Mouse (Mus musculus): ENCODE data around the gene Pramef25. TPM values are rescaled to one million over a fixed set of nuclear protein-coding genes. Genes with fewer than 3 reads are reported as not detected.
"Not testable (repeated sequence)": the region's sequence is repeated elsewhere in the genome, so short reads cannot be mapped to it uniquely, and the experiment has no call there.

Gene Pramef25
- polyA plus RNA-seq (2014; fragmentation: Nextera tagmentation; extraction: Ambion mirVana): not detected in 2 replicates

DNA sequence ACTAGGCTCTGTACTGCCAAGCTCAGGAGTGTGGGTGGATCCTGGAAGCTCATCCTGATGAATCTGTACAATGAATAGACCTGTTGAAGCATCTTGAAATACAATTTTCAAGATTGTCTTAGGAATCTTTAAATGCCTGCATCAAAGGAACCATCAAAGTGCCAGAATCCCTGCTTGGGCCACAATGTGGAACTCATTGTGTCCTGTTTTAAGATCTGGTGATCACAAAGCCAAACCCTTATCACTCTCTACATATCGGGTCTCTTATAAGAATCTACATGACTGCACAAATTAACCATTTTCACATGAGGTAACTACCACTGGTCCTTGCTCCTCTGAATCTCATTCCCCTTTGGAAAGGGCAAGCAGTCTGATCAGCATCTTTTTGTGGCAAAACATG lies at the start of gene Pramef25:
TSS of gene Pramef25 (minus strand) at position 101 of the 400 bp plus-strand sequence.
- 81% methylated on average over 1 of the region's 1 CpGs for WGBS (ENCODE audit: insufficient replicate concordance)
- not testable (repeated sequence) for H3K9me3 ChIP-seq (replicated peaks; ENCODE audit: control insufficient read depth, low read length); H3K36me3 ChIP-seq (ENCODE audit: control insufficient read depth, insufficient read depth, low read length); ATAC-seq (replicated peaks; ENCODE audit: insufficient number of reproducible peaks, low FRiP score, low TSS enrichment); H3K9ac ChIP-seq (ENCODE audit: low read depth, low read length); H3K27ac ChIP-seq (ENCODE audit: low read depth, low read length); H3K4me1 ChIP-seq (ENCODE audit: control insufficient read depth, insufficient read depth, low read length); H3K4me2 ChIP-seq; H3K4me3 ChIP-seq (ENCODE audit: low read depth, low read length); H3K27me3 ChIP-seq (ENCODE audit: control insufficient read depth, insufficient read depth, low read length)

DNA sequence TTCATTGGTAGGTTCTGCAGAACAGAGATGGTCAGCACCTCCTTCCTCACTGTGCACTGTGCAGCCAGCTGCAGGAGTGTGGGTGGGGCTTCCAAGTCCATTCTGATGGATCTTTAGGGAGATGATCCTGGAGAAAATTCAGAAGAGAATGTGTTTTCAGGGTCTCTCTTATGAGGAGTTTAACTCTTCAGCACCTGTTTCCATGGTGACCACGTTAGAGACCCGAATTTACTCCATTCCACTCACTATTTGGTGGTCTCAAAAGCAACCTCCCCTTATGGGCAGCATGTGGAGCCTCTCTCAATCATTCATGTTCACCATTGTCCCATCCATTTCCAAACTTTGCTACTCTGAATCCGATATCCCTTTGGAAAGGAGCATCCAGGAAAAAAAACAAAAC lies 43.5 kb upstream of the Pramef25 start, which contains the start of gene Pramef17:
TSS of gene Pramef17 (minus strand) at position 101 of the 400 bp plus-strand sequence.
- not testable (repeated sequence) for H3K9ac ChIP-seq (ENCODE audit: low read depth, low read length); H3K27me3 ChIP-seq (ENCODE audit: control insufficient read depth, insufficient read depth, low read length); H3K27ac ChIP-seq (ENCODE audit: low read depth, low read length); ATAC-seq (replicated peaks; ENCODE audit: insufficient number of reproducible peaks, low FRiP score, low TSS enrichment); H3K4me2 ChIP-seq; H3K9me3 ChIP-seq (replicated peaks; ENCODE audit: control insufficient read depth, low read length); H3K4me3 ChIP-seq (ENCODE audit: low read depth, low read length); H3K36me3 ChIP-seq (ENCODE audit: control insufficient read depth, insufficient read depth, low read length); H3K4me1 ChIP-seq (ENCODE audit: control insufficient read depth, insufficient read depth, low read length)
- WGBS (ENCODE audit: insufficient replicate concordance): 55% methylated on average over 3 of the region's 3 CpGs

DNA sequence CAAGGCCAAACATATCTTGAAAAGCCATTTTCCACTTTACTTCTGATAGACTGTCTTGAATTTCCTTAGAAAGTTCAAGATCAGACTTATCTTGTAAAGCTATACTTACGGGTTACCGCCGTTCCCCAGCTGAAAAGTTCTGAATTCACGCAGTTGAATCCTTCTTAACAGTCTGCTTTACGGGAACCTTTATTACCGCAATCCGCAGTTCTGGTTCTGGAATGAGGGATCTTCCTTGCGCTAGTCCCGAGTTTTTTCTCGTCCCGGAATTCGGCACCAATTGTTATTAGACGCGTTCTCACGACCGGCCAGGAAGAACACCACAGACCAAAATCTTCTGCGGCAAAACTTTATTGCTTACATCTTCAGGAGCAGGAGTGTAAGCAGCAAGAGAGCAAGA lies 37.3 kb upstream of the Pramef25 start:
- not testable (repeated sequence) for H3K4me3 ChIP-seq (ENCODE audit: low read depth, low read length); H3K4me2 ChIP-seq; H3K27me3 ChIP-seq (ENCODE audit: control insufficient read depth, insufficient read depth, low read length); H3K9me3 ChIP-seq (replicated peaks; ENCODE audit: control insufficient read depth, low read length); H3K4me1 ChIP-seq (ENCODE audit: control insufficient read depth, insufficient read depth, low read length); H3K27ac ChIP-seq (ENCODE audit: low read depth, low read length); H3K9ac ChIP-seq (ENCODE audit: low read depth, low read length); ATAC-seq (replicated peaks; ENCODE audit: insufficient number of reproducible peaks, low FRiP score, low TSS enrichment); H3K36me3 ChIP-seq (ENCODE audit: control insufficient read depth, insufficient read depth, low read length)
- WGBS (ENCODE audit: insufficient replicate concordance): 91% methylated on average over 11 of the region's 17 CpGs

DNA sequence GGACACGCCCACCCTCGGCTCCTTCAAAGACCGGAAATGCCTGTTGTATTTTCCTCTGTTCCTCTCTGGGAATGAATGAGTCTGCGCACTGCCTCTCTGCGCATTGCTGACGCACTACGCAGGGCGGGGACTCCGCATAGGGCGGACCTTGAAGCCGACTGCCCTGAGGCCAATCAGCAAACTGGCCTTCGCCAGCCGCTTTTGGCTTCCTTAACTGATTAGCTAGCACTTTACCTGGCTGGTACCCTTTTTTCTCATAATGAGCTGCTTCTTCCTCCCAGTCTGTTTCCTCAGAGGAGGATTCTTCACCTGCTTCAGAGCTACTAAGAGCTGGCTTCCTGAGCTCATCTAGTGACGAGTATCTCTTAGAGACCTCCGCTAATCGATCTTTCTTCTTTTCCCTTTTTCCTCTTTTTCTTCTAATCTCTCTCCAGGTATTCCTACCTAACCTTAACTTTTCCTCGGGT lies 36.7 kb upstream of the Pramef25 start:
- H3K4me2 ChIP-seq; H3K9ac ChIP-seq (ENCODE audit: low read depth, low read length); H3K27ac ChIP-seq (ENCODE audit: low read depth, low read length); H3K27me3 ChIP-seq (ENCODE audit: control insufficient read depth, insufficient read depth, low read length); H3K4me1 ChIP-seq (ENCODE audit: control insufficient read depth, insufficient read depth, low read length); ATAC-seq (replicated peaks; ENCODE audit: insufficient number of reproducible peaks, low FRiP score, low TSS enrichment); H3K36me3 ChIP-seq (ENCODE audit: control insufficient read depth, insufficient read depth, low read length); H3K9me3 ChIP-seq (replicated peaks; ENCODE audit: control insufficient read depth, low read length); H3K4me3 ChIP-seq (ENCODE audit: low read depth, low read length): not testable (repeated sequence)
- 93% methylated on average over 8 of the region's 17 CpGs for WGBS (ENCODE audit: insufficient replicate concordance)

DNA sequence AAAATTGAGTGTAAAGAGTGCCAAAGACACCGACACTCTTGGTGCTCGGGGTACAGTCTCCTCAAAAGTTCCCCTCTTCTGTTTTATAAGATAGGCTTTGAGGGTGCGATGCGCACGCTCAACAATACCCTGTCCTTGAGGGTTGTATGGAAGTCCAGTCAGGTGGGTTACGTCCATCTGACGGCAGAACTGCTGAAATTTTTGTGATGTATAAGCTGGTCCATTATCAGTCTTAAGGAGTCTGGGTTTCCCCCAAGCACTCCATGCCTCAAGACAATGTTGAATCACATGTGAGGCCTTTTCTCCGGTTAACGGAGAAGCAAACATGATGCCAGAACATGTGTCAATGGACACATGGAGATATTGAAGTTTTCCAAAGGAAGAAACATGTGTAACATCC lies 34.9 kb upstream of the Pramef25 start:
- WGBS (ENCODE audit: insufficient replicate concordance): 79% methylated on average over 2 of the region's 9 CpGs
- not testable (repeated sequence) for ATAC-seq (replicated peaks; ENCODE audit: insufficient number of reproducible peaks, low FRiP score, low TSS enrichment)

DNA sequence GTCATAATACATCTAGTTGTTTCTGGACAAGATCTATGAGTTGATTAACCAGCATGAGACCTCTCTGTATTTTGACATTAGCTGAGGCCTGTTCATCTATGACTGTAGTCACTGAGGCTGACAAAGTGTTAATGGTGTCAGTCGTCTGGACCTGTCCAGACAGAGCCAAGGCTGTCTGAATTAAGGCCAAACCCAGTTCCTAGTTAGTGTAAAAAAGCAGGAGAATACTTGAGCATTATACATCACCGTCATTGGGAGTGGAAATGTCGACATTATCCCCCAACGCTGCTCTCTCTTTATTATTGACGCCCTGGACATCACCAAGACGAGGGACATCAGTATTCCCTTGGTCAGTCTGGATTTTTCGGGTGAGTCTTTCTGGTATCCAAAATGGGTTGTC lies 34.3 kb upstream of the Pramef25 start:
- not testable (repeated sequence) for H3K27me3 ChIP-seq (ENCODE audit: control insufficient read depth, insufficient read depth, low read length); ATAC-seq (replicated peaks; ENCODE audit: insufficient number of reproducible peaks, low FRiP score, low TSS enrichment); H3K4me2 ChIP-seq; H3K4me3 ChIP-seq (ENCODE audit: low read depth, low read length); H3K4me1 ChIP-seq (ENCODE audit: control insufficient read depth, insufficient read depth, low read length); H3K36me3 ChIP-seq (ENCODE audit: control insufficient read depth, insufficient read depth, low read length); H3K9ac ChIP-seq (ENCODE audit: low read depth, low read length); H3K9me3 ChIP-seq (replicated peaks; ENCODE audit: control insufficient read depth, low read length); H3K27ac ChIP-seq (ENCODE audit: low read depth, low read length)
- no CpG with 5 or more reads among the region's 7 CpGs for WGBS (ENCODE audit: insufficient replicate concordance)

More for the DNA sequence above, 34.9 kb upstream of the Pramef25 start:
- not testable (repeated sequence) for H3K36me3 ChIP-seq (ENCODE audit: control insufficient read depth, insufficient read depth, low read length); H3K4me2 ChIP-seq; H3K9me3 ChIP-seq (replicated peaks; ENCODE audit: control insufficient read depth, low read length); H3K9ac ChIP-seq (ENCODE audit: low read depth, low read length); H3K27me3 ChIP-seq (ENCODE audit: control insufficient read depth, insufficient read depth, low read length); H3K4me3 ChIP-seq (ENCODE audit: low read depth, low read length); H3K4me1 ChIP-seq (ENCODE audit: control insufficient read depth, insufficient read depth, low read length); H3K27ac ChIP-seq (ENCODE audit: low read depth, low read length)

DNA sequence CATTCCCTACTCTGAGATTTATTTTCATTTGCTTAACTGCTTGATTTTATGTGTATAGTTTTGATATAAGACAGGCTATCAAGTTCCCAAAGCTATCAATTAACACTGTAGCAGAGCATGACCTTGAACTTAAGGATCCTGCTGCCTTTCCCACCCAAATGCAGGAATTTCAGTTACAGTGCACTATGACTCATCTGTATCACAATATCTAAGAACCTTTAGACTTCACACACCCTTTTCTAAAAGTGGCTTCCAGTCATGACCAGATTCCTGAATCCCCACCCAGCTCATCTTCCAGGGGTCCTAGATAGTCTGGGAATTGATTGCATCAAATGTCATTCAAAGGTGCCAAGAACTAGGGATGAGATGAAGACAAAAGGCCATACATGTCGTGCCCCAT lies 32.6 kb upstream of the Pramef25 start:
- not testable (repeated sequence) for H3K27ac ChIP-seq (ENCODE audit: low read depth, low read length); H3K4me3 ChIP-seq (ENCODE audit: low read depth, low read length); H3K36me3 ChIP-seq (ENCODE audit: control insufficient read depth, insufficient read depth, low read length); H3K27me3 ChIP-seq (ENCODE audit: control insufficient read depth, insufficient read depth, low read length); H3K4me2 ChIP-seq; ATAC-seq (replicated peaks; ENCODE audit: insufficient number of reproducible peaks, low FRiP score, low TSS enrichment); H3K9ac ChIP-seq (ENCODE audit: low read depth, low read length); H3K9me3 ChIP-seq (replicated peaks; ENCODE audit: control insufficient read depth, low read length); H3K4me1 ChIP-seq (ENCODE audit: control insufficient read depth, insufficient read depth, low read length)
- WGBS (ENCODE audit: insufficient replicate concordance): 57% methylated on average over 1 of the region's 1 CpGs

DNA sequence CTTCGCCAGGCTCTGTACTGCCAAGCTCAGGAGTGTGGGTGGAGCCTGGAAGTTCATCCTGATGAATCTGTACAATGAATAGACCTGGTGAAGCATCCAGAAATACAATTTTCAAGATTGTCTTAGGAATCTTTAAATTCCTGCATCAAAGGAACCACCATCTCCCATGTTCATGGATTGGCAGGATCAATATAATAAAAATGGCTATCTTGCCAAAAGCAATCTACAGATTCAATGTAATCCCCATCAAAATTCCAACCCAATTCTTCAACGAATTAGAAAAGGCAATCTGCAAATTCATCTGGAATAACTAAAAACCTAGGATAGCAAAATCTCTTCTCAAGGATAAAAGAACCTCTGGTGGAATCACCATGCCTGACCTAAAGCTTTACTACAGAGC lies 16.0 kb upstream of the Pramef25 start, which contains the start of gene Gm13101:
TSS of gene Gm13101 (minus strand) at position 101 of the 400 bp plus-strand sequence.
- not testable (repeated sequence) for H3K36me3 ChIP-seq (ENCODE audit: control insufficient read depth, insufficient read depth, low read length); H3K27ac ChIP-seq (ENCODE audit: low read depth, low read length); H3K4me2 ChIP-seq; ATAC-seq (replicated peaks; ENCODE audit: insufficient number of reproducible peaks, low FRiP score, low TSS enrichment); H3K9me3 ChIP-seq (replicated peaks; ENCODE audit: control insufficient read depth, low read length); H3K9ac ChIP-seq (ENCODE audit: low read depth, low read length); H3K4me1 ChIP-seq (ENCODE audit: control insufficient read depth, insufficient read depth, low read length); H3K4me3 ChIP-seq (ENCODE audit: low read depth, low read length); H3K27me3 ChIP-seq (ENCODE audit: control insufficient read depth, insufficient read depth, low read length)
- 49% methylated on average over 2 of the region's 2 CpGs for WGBS (ENCODE audit: insufficient replicate concordance)

DNA sequence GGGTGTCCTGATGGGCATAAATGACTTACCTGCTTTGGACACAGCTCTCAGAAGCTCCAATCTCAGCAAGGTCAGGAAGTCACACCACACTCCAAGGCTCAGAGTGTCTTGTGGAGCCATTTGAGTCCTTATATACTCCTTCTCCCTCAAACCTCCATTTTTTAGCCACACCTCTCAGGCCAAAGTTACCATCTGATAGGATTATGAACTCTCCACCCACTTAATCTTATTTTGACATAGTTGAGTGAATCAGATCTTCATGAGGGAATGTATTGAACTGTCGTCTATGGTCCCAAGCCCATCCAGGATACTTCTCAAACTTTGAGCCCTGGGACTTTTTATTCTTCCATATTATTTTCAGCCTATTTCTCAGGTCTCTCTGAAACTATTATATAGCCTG lies 50.5 kb downstream of the Pramef25 start, which contains the start of gene Pramef6:
TSS of gene Pramef6 (minus strand) at position 101 of the 400 bp plus-strand sequence.
- H3K27ac ChIP-seq (ENCODE audit: low read depth, low read length); H3K36me3 ChIP-seq (ENCODE audit: control insufficient read depth, insufficient read depth, low read length); H3K4me2 ChIP-seq; H3K9me3 ChIP-seq (replicated peaks; ENCODE audit: control insufficient read depth, low read length); H3K4me1 ChIP-seq (ENCODE audit: control insufficient read depth, insufficient read depth, low read length); H3K9ac ChIP-seq (ENCODE audit: low read depth, low read length); H3K4me3 ChIP-seq (ENCODE audit: low read depth, low read length); H3K27me3 ChIP-seq (ENCODE audit: control insufficient read depth, insufficient read depth, low read length); ATAC-seq (replicated peaks; ENCODE audit: insufficient number of reproducible peaks, low FRiP score, low TSS enrichment): not testable (repeated sequence)
- WGBS (ENCODE audit: insufficient replicate concordance): 68% methylated on average over 1 of the region's 1 CpGs

Measured in heart, embryonic 11.5 days (tissue).